Mouse (Mus musculus): Measurements from ENCODE around the gene Trappc6b.
"Not testable (repeated sequence)": the region's sequence is repeated elsewhere in the genome, so short reads cannot be mapped to it uniquely, and the experiment has no call there.

Trappc6b gene

DNA sequence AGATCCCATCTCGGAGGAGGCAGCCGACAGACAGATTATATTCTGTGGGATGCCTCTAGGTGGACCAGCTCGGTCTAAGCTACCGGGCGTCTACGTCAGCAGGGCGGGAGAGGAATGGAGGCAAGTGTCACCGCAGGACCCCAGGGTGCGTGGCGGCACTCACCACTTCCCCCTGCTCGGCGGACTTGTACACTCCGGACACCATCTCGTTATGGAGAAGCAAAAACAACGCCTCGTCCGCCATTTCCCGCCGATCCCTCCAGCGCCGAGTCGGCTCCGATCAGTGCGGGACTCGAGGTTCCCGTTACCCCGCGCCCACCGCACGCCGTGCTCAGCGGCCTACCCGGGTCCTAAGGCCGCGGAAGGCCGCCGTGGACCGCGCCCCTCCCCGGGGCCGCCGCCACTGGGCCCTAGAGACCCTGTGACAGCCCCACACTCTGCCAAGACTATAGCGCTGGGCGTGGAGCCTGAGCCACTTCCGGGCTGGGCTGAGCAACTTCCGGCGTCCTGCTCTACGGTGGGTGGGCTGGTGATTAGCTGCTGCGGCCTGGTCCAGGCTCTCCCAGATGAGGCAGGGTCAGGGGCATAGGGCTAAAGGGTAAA lies at the start of gene Trappc6b:
TSS of gene Trappc6b (minus strand) at position 480 of the 603 bp plus-strand sequence.
- peak; percentile 83 for DNase-seq (ENCODE audit: low read depth, low spot score)

- DNase-seq (ENCODE audit: low read depth, low spot score) = no peak
Observed at GRCm38 (mm10) chr12:59107926-59108325, 46.7 kb upstream of the Trappc6b start.

DNA sequence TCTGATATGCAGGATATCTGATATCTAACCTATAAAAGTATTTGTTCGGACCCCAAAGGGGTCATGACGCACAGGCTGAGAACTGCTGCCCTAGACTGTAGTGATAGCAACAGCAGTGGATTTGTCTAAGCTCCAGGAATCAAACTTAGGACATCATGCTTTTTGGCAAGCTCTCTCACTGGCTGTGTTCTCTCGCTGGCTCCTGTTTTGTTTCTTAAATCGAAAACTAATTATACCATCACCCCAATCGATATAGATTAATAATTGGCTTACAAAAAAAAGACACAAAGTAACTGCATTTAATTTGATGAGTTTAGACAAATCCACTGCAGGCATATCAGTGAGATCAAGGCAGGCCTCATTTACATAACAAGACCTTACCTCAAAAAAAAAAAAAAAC lies 45.2 kb upstream of the Trappc6b start:
- no peak for DNase-seq (ENCODE audit: low read depth, low spot score)

- DNase-seq (ENCODE audit: low read depth, low spot score) = no peak
Observed at GRCm38 (mm10) chr12:59105914-59106313, 44.6 kb upstream of the Trappc6b start.

DNA sequence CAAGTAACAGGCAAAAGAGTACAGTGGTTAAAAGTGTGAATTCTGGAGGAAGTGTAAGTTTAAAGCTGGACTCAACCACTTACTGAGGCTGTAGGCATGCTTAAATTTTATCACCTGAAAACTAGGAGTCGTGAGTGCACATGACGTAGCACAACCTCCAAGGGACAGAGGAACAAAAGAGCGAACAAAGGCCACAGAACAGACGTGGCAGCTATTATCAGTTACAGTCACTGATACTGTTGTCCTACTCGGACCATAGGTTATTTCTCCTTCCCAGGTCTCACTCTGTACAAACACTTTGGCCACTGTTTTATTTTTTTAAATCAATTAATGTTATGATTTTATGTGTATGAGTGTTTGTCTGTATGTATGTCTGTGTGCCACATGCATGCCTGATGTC lies 43.5 kb upstream of the Trappc6b start:
- no peak for DNase-seq (ENCODE audit: low read depth, low spot score)

DNA sequence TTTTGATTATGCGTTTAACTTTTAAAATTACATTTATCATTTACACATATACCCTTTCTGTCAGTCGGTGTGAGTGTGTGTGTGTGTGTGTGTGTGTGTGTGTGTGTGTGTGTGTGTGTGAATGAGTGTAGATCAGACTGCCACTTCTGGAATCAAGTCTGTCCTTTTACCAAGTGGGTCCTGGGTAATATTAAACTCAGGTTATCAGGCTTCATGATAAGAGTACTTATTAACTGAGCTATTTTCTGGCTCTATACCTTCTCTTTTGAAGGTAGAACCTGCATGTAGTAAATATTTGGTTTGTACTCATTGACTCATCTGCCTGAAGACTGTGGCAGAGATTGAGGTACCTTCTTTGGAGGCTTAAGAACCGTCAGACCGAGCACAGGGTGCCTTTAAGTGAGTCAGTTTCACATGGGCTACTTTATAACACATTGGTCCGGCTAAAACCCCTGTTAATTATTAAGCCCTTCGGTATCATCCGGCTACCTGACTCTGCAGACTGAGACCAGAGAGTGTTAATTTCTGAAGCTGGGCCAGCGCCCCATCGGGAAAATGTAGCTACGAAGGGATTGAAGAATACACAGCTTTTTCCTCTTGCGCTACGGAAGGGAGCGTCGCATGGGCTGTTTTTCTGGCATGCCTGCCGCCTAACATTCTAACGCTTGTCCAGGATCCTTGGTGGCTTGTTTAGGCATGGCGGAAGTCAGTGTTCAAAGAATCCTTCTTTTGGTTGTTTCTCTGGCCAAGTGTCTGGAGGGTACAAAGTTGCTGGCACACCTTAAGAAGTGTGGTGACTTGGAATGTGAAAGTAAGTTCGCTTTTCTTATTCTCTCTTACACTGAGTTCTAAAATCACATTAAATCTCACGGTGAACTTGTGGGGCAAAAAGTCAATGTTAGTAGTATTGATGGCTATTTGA lies 34.1 kb upstream of the Trappc6b start, which contains the start of gene Mia2:
TSS of gene Mia2 (plus strand) at position 696 of the 922 bp plus-strand sequence.
- no peak for DNase-seq (ENCODE audit: low read depth, low spot score)

DNA sequence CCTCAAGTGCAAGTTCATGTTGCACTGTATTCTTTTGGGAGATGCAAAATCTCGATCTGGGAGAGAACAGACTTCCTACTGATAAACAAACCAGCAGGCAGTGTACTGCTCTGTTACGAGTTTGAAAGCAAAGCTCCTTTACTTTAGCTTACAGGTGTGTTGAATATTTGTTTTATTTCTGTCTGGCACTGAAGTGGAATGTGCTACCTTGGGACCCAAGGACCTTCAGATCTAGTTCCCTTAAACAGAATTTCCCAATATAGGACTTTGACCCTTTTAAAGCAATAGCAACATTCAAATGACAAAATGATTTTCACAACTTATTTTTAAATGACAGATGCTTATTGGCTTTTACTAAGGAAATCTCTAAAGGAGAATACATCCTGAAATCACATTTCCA lies 32.3 kb upstream of the Trappc6b start:
- no peak for DNase-seq (ENCODE audit: low read depth, low spot score)

DNA sequence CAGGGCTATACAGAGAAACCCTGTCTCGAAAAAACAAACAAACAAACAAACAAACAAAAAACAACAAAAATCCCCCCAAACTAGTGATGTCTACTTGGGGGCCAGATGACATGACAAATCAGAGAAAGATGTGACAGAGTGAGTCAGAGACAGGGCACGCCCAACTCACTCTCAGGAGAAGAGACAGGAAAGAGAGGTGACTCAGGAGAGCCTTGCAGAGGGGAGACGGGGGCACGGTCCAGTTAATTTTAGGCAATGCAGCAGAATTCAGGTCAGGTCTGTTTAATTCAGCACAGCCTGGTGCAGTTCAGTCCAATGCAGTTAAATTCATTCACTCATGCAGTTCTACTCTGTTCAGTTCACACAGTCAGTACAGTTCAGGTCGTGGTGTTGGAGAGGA lies 24.9 kb upstream of the Trappc6b start:
- no peak for DNase-seq (ENCODE audit: low read depth, low spot score)

- DNase-seq (ENCODE audit: low read depth, low spot score) = no peak
Observed at GRCm38 (mm10) chr12:59084446-59084845, 23.2 kb upstream of the Trappc6b start.

DNA sequence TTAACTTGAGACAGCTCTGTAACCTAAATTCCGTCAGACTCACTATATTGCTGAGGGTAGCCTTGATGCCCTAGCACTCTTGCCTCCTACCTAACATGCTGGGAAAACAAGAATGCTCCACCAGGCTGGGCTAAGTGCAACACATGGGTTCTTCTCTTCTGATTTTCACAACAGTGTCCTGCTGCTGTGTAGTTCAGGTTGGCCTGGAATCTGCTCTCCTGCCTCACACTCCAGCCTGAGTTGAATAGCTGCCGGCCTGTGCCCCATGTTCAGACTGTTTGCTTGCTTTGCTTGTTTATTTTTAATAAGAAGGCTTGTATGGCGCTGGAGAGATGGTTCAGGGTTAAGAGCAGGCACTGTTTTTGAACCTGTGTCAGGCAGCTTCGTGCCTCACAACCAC lies 19.2 kb upstream of the Trappc6b start:
- no peak for DNase-seq (ENCODE audit: low read depth, low spot score)

DNA sequence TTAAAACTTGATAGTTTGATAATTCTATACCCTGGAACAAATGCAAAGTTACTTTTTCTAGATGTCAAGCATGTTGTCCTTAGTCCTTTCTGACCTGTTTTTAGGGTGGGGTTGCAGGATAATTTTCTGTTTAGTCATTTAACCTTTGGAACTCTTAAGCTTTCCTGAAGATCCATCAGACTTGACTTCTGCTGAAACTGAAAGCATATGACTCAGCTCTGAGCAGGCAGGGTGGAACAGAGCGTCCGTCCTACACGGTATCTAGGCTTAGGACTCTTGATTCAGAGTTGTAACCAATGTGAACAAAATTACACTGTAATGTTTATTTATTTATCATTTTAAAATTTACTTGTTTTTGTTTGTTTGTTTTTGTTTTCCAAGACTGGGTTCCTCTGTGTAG lies 16.6 kb upstream of the Trappc6b start:
- no peak for DNase-seq (ENCODE audit: low read depth, low spot score)

DNA sequence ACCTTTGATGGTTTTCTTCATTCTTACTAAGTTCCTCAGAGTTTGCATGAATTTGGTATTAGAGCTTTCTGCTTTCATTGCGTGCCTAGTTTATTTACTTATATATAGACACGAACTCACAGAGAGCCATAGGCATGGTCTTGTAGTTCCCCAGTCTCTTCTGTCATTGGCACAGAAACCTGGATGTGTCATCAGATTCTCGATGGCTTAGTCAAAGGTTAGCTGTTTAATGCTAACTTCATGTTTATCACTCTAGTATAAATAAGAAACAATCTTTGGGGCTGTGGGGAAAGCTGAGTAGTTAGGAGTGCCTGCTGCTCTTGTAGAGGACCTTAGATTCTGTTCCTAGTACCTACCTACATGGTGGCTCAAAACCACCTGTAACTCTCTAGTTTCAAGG lies 15.7 kb upstream of the Trappc6b start:
- no peak for DNase-seq (ENCODE audit: low read depth, low spot score)

GRCm38 (mm10) chr12:59074052-59074451 lies 12.8 kb upstream of the Trappc6b start:
- DNase-seq (ENCODE audit: low read depth, low spot score) = no peak

DNA sequence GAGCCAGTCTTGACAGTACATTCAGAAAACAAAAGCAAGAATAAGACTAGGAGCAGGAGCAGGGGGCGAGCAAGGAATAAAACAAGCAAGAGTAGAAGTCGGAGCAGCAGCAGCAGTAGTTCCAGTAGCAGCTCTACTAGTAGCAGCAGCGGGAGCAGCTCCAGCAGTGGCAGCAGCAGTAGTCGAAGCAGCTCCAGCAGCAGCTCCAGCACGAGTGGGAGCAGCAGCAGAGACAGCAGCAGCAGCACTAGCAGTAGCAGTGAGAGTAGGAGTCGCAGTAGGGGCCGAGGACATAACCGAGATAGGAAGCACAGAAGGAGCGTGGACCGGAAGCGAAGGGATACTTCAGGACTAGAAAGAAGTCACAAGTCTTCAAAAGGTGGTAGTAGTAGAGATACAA lies 11.0 kb upstream of the Trappc6b start:
- DNase-seq (ENCODE audit: low read depth, low spot score) = no peak

GRCm38 (mm10) chr12:59068791-59069190 lies 7.5 kb upstream of the Trappc6b start:
- DNase-seq (ENCODE audit: low read depth, low spot score) = no peak

DNA sequence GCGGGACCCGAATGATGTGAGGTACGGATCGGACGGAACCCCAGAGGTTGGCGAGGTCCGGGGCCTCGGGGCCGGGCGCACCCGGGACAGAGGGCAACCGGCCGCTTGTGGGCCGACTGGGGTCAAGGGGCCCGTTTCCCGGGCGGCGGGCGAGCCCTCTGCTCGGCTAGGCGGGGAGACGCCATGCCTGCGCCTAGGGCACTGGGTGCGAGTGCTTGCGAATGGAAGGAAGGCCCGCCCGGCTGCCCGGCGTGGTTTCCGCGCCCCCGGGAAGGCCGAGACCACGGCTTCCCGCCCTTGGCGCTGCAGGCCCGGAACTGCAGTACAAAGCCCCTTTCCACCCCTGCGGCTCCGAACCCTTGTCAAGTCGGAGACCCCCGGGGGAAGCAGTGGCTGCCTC lies 5.8 kb upstream of the Trappc6b start:
- DNase-seq (ENCODE audit: low read depth, low spot score) = no peak

- DNase-seq (ENCODE audit: low read depth, low spot score) = peak; percentile 98
Observed at GRCm38 (mm10) chr12:59066448-59067077, 5.3 kb upstream of the Trappc6b start, which contains the start of gene Pnn. Gene Pnn, plus strand, starts transcription at chr12:59066884.

- DNase-seq (ENCODE audit: low read depth, low spot score) = no peak
Observed at GRCm38 (mm10) chr12:59065776-59066175, 4.5 kb upstream of the Trappc6b start.

- no peak for DNase-seq (ENCODE audit: low read depth, low spot score)
Observed at GRCm38 (mm10) chr12:59064837-59065236, 3.6 kb upstream of the Trappc6b start.

GRCm38 (mm10) chr12:59060322-59060721 lies 950 bp downstream of the Trappc6b start:
- DNase-seq (ENCODE audit: low read depth, low spot score) = no peak

DNA sequence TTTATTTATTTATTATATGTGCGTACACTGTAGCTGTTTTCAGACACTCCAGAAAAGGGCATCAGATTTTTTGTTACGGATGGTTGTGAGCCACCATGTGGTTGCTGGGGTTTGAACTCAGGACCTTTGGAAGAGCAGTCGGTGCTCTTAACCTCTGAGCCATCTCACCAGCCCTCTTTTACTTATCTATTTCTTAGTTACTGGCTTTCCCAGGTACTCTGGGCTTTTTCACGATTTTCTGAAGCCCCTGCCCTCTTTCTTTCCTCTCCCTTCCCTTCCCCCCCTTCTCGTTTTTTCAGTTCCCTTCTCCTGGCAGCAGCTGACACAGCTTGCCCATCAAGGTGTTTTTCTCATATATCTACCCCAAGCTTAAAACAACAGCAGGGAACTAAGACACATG lies 3.0 kb downstream of the Trappc6b start:
- not testable (repeated sequence) for DNase-seq (ENCODE audit: low read depth, low spot score)

- no peak for DNase-seq (ENCODE audit: low read depth, low spot score)
Observed at GRCm38 (mm10) chr12:59056222-59056621, 5.0 kb downstream of the Trappc6b start.
